Mouse (Mus musculus) forebrain, postnatal 0 days (tissue): ENCODE results near the gene Rnf8. TPM values are rescaled to one million over a fixed set of nuclear protein-coding genes. Genes with fewer than 3 reads are reported as not detected.
A peak's percentile ranks its signal among the peaks of the same experiment; 100 is the strongest.

Source experiments
- ATAC-seq: fragments of 200-750 bp; cut with Nextera tagmentation; 2 replicates; pipeline ENCODE4 v1.8.0; 2017; ENCODE audit warnings: mild to moderate bottlenecking, moderate library complexity
- DNase-seq: peaks from one replicate; pipeline ENCODE4 v3.0.0-alpha.2; 2015
- H3K27ac ChIP-seq: fragments of 300-500 bp; sonication (generic); 2 replicates; pipeline ENCODE4 v1.5.1; 2014; ENCODE audit warnings: low read depth, mild to moderate bottlenecking, antibody characterized with exemption, low read length, moderate library complexity, mixed read lengths
- H3K27me3 ChIP-seq: fragments of 300-500 bp; sonication (generic); 2 replicates; pipeline ENCODE4 v1.6.1; 2014; ENCODE audit warnings: mild to moderate bottlenecking, low read length, mixed read lengths; ENCODE audit not compliant: insufficient read depth
- H3K36me3 ChIP-seq: fragments of 300-500 bp; sonication (generic); 2 replicates; pipeline ENCODE4 v1.6.1; 2014; ENCODE audit warnings: mild to moderate bottlenecking, moderate library complexity; ENCODE audit not compliant: insufficient read depth
- H3K4me1 ChIP-seq: fragments of 300-500 bp; sonication (generic); 2 replicates; pipeline ENCODE4 v1.6.1; 2014; ENCODE audit warnings: antibody characterized with exemption; ENCODE audit not compliant: insufficient read depth
- H3K4me2 ChIP-seq: fragments of 300-500 bp; sonication (generic); 2 replicates; pipeline ENCODE4 v1.6.1; 2014; ENCODE audit warnings: low read depth, mild to moderate bottlenecking, moderate library complexity
- H3K4me3 ChIP-seq: fragments of 300-500 bp; sonication (generic); 2 replicates; pipeline ENCODE4 v1.5.1; 2014; ENCODE audit warnings: low read depth, low read length, mixed read lengths
- H3K9ac ChIP-seq: fragments of 300-500 bp; sonication (generic); 2 replicates; pipeline ENCODE4 v1.6.1; 2014; ENCODE audit warnings: mild to moderate bottlenecking
- H3K9me3 ChIP-seq: fragments of 300-500 bp; sonication (generic); 2 replicates; pipeline ENCODE4 v1.6.1; 2016; ENCODE audit warnings: low read length
- CTCF ChIP-seq: sonication (generic); IDR thresholded peaks from 2 replicates; pipeline ENCODE4 v1.5.1; 2016; ENCODE audit warnings: antibody characterized with exemption, control low read depth, low read depth
- WGBS: fragments of 180-500 bp; shearing (Covaris S2); extraction: QIAGEN DNeasy Blood & Tissue Kit; methylation state at CpG from one replicate; pipeline ENCODE4 v1.1.7; 2014; 5-methylcytosine and 5-hydroxymethylcytosine counted together
- microRNA-seq, 2 experiments: library from miRNA; unstranded; fragments of <30 nt; microRNA quantifications; one replicate each; pipeline ENCODE4; 2016
- polyA plus RNA-seq: library from polyadenylated mRNA; unstranded; fragments of >200 nt; fragmentation: Nextera tagmentation; extraction: Ambion mirVana; gene quantifications from 2 replicates; pipeline ENCODE4 v1.2.1, GENCODE M21; 2015
- total RNA-seq: library from RNA; depleted of rRNA; stranded (reverse); fragments of >200 nt; gene quantifications from 2 replicates; pipeline ENCODE4 v1.2.3, GENCODE M21; 2014; rRNA removed

Gene Rnf8
- total and polyA plus RNA-seq, 2 experiments from 2014 or later = 49.0 to 68.8 TPM

- Histone ChIP-seq H3K36me3 (peaks cover 80% of the 10 kb centered on the region), H3K4me2 (no peak overlapping the region), H3K4me1 (no peaks in the 10 kb centered on the region), H3K4me3 (no peak overlapping the region), H3K27ac (peak overlapping the region; percentile 70), H3K27me3 (no peaks in the 10 kb centered on the region), H3K9ac (no peak overlapping the region), H3K9me3 (no peaks in the 10 kb centered on the region)
- ATAC-seq = no peak
- TF ChIP-seq CTCF = no peak
- DNase-seq = no peak
- WGBS = 84% methylated on average over 6 of the region's 6 CpGs
Observed at GRCm38 (mm10) chr17:29687373-29687772, 72.8 kb downstream of the Rnf8 start.

- ATAC-seq = peak; percentile 55; the same call in 1 of the 2 replicates
- no peak overlapping the region for H3K4me3 ChIP-seq
- no peaks in the 10 kb centered on the region for H3K9me3 ChIP-seq
- 81% methylated on average over 10 of the region's 10 CpGs for WGBS
- no peaks in the 10 kb centered on the region for H3K27me3 ChIP-seq
- H3K36me3 ChIP-seq = peaks cover 68% of the 10 kb centered on the region
- H3K4me1 ChIP-seq = no peaks in the 10 kb centered on the region
- TF ChIP-seq CTCF = no peak
- no peak overlapping the region for H3K9ac ChIP-seq
- 0 out of 2 replicates have a peak overlapping the region, but pooled peaks have one; percentile 29 for H3K27ac ChIP-seq
- no peak for DNase-seq
- no peak overlapping the region for H3K4me2 ChIP-seq
Observed at GRCm38 (mm10) chr17:29688610-29689009, 74.0 kb downstream of the Rnf8 start.

GRCm38 (mm10) chr17:29690257-29690656 lies 75.7 kb downstream of the Rnf8 start:
- H3K4me3 ChIP-seq = no peak overlapping the region
- no peak for ATAC-seq
- H3K9me3 ChIP-seq = no peaks in the 10 kb centered on the region
- no peaks in the 10 kb centered on the region for H3K27me3 ChIP-seq
- no peak overlapping the region for H3K9ac ChIP-seq
- DNase-seq = no peak
- no peaks in the 10 kb centered on the region for H3K4me1 ChIP-seq
- peaks cover 68% of the 10 kb centered on the region for H3K36me3 ChIP-seq
- no peak for TF ChIP-seq CTCF
- WGBS = 84% methylated on average over 6 of the region's 6 CpGs
- H3K4me2 ChIP-seq = no peak overlapping the region
- no peak overlapping the region for H3K27ac ChIP-seq

GRCm38 (mm10) chr17:29692827-29693226 lies 78.2 kb downstream of the Rnf8 start:
- WGBS = 84% methylated on average over 2 of the region's 2 CpGs

GRCm38 (mm10) chr17:29693571-29693970 lies 79.0 kb downstream of the Rnf8 start:
- H3K9me3 ChIP-seq = no peaks in the 10 kb centered on the region
- peaks cover 70% of the 10 kb centered on the region for H3K36me3 ChIP-seq
- no peak overlapping the region for H3K4me3 ChIP-seq
- no peaks in the 10 kb centered on the region for H3K4me1 ChIP-seq
- no peaks in the 10 kb centered on the region for H3K27me3 ChIP-seq
- DNase-seq (no peak), ATAC-seq (no peak)
- 88% methylated on average over 2 of the region's 2 CpGs for WGBS
- no peak overlapping the region for H3K9ac ChIP-seq
- TF ChIP-seq CTCF = no peak
- no peak overlapping the region for H3K4me2 ChIP-seq
- no peak overlapping the region for H3K27ac ChIP-seq

More at GRCm38 (mm10) chr17:29692827-29693226, 78.2 kb downstream of the Rnf8 start:
- no peak overlapping the region for H3K4me3 ChIP-seq
- H3K27ac ChIP-seq = no peak overlapping the region
- H3K9me3 ChIP-seq = no peaks in the 10 kb centered on the region
- ATAC-seq (no peak), DNase-seq (no peak)
- no peak overlapping the region for H3K9ac ChIP-seq
- TF ChIP-seq CTCF = no peak
- no peaks in the 10 kb centered on the region for H3K27me3 ChIP-seq
- H3K4me2 ChIP-seq = no peak overlapping the region
- H3K4me1 ChIP-seq = no peaks in the 10 kb centered on the region
- H3K36me3 ChIP-seq = peaks cover 66% of the 10 kb centered on the region

- H3K27me3 ChIP-seq = no peaks in the 10 kb centered on the region
- 81% methylated on average over 4 of the region's 4 CpGs for WGBS
- no peak overlapping the region for H3K27ac ChIP-seq
Observed at GRCm38 (mm10) chr17:29694516-29694915, 79.9 kb downstream of the Rnf8 start.

More at GRCm38 (mm10) chr17:29694516-29694915, 79.9 kb downstream of the Rnf8 start:
- Histone ChIP-seq H3K9me3 (no peaks in the 10 kb centered on the region), H3K4me3 (no peak overlapping the region), H3K4me2 (no peak overlapping the region), H3K4me1 (no peaks in the 10 kb centered on the region), H3K36me3 (peaks cover 73% of the 10 kb centered on the region), H3K9ac (no peak overlapping the region)
- TF ChIP-seq CTCF = no peak
- ATAC-seq (no peak), DNase-seq (no peak)

Small RNA genes lying within 50 kb of the gene (microRNA-seq; reads per million reads assigned to microRNA genes)
- gene Mir7667 = 0 to 0.39 reads per million in 2 experiments

Other genes starting within 250 kb of the Rnf8 start
- gene Pim1, start 124.0 kb upstream of the Rnf8 start, total RNA-seq = 8.7 and 14.6 TPM in 2 replicates
- 10.3 and 12.0 TPM in 2 replicates for gene Pim1, start 124.0 kb upstream of the Rnf8 start, polyA plus RNA-seq
- gene Gm17657, start 65.2 kb upstream of the Rnf8 start, total RNA-seq = not detected in 2 replicates
- not detected in 2 replicates for gene Gm17657, start 65.2 kb upstream of the Rnf8 start, polyA plus RNA-seq
- 35.5 and 38.8 TPM in 2 replicates for gene Tbc1d22b, start 65.0 kb upstream of the Rnf8 start, total RNA-seq
- gene Tbc1d22b, start 65.0 kb upstream of the Rnf8 start, polyA plus RNA-seq = 22.4 and 29.3 TPM in 2 replicates
- gene Tmem217, start 62.4 kb upstream of the Rnf8 start, total RNA-seq = not detected in 2 replicates
- gene Tmem217, start 62.4 kb upstream of the Rnf8 start, polyA plus RNA-seq = 0.16 and 0.74 TPM in 2 replicates
- 6.2 and 7.0 TPM in 2 replicates for gene Gm28043, start 86 bp downstream of the Rnf8 start, total RNA-seq
- gene Gm28043, start 86 bp downstream of the Rnf8 start, polyA plus RNA-seq = 1.3 and 2.3 TPM in 2 replicates
- 59.9 and 81.9 TPM in 2 replicates for gene Cmtr1, start 45.8 kb downstream of the Rnf8 start, total RNA-seq
- 76.9 and 92.3 TPM in 2 replicates for gene Cmtr1, start 45.8 kb downstream of the Rnf8 start, polyA plus RNA-seq
- gene Ccdc167, start 102.3 kb downstream of the Rnf8 start, total RNA-seq = 7.7 and 8.8 TPM in 2 replicates
- gene Ccdc167, start 102.3 kb downstream of the Rnf8 start, polyA plus RNA-seq = 7.4 and 7.7 TPM in 2 replicates